Mouse (Mus musculus): ENCODE measurements around the gene Fam107b. TPM values are rescaled to one million over a fixed set of nuclear protein-coding genes. Genes with fewer than 3 reads are reported as not detected.

Gene Fam107b
- polyA plus RNA-seq, 1 experiment from 2014 or later = 56.7 TPM

- H3K9ac ChIP-seq (ENCODE audit: low read length) = no peak overlapping the region
- H3K9me3 ChIP-seq (ENCODE audit: control insufficient read depth, low read length) = no peaks in the 10 kb centered on the region
- no peak overlapping the region for H3K4me3 ChIP-seq (ENCODE audit: low read depth, low read length)
- H3K27me3 ChIP-seq (ENCODE audit: control insufficient read depth, insufficient read depth, low read length) = no peaks in the 10 kb centered on the region
- ATAC-seq (replicated peaks; ENCODE audit: low FRiP score) = no peak
- H3K4me2 ChIP-seq (ENCODE audit: low read depth, low read length, severe bottlenecking) = no peak overlapping the region
- no peaks in the 10 kb centered on the region for H3K4me1 ChIP-seq (replicated peaks; ENCODE audit: control insufficient read depth, insufficient read depth, low read length)
- 76% methylated on average over 1 of the region's 1 CpGs for WGBS
- no peaks in the 10 kb centered on the region for H3K36me3 ChIP-seq (ENCODE audit: control insufficient read depth, insufficient read depth, low read length)
- no peak for DNase-seq (ENCODE audit: low spot score)
- H3K27ac ChIP-seq (ENCODE audit: low read depth, low read length) = no peak overlapping the region
Observed at GRCm38 (mm10) chr2:3576346-3576745, 6.1 kb downstream of the Fam107b start.

GRCm38 (mm10) chr2:3577216-3577615 lies 6.9 kb downstream of the Fam107b start:
- DNase-seq (ENCODE audit: low spot score) (no peak), ATAC-seq (replicated peaks; ENCODE audit: low FRiP score) (no peak)
- no peak overlapping the region for H3K4me3 ChIP-seq (ENCODE audit: low read depth, low read length)
- no peaks in the 10 kb centered on the region for H3K9me3 ChIP-seq (ENCODE audit: control insufficient read depth, low read length)
- WGBS = 69% methylated on average over 1 of the region's 1 CpGs
- no peak overlapping the region for H3K27ac ChIP-seq (ENCODE audit: low read depth, low read length)
- no peak overlapping the region for H3K4me2 ChIP-seq (ENCODE audit: low read depth, low read length, severe bottlenecking)
- no peaks in the 10 kb centered on the region for H3K36me3 ChIP-seq (ENCODE audit: control insufficient read depth, insufficient read depth, low read length)
- H3K4me1 ChIP-seq (replicated peaks; ENCODE audit: control insufficient read depth, insufficient read depth, low read length) = no peaks in the 10 kb centered on the region
- no peak overlapping the region for H3K9ac ChIP-seq (ENCODE audit: low read length)
- H3K27me3 ChIP-seq (ENCODE audit: control insufficient read depth, insufficient read depth, low read length) = no peaks in the 10 kb centered on the region

GRCm38 (mm10) chr2:3578180-3578902 lies 8.1 kb downstream of the Fam107b start:
- DNase-seq (ENCODE audit: low spot score) (no peak), ATAC-seq (replicated peaks; ENCODE audit: low FRiP score) (no peak)
- Histone ChIP-seq H3K27me3 (ENCODE audit: control insufficient read depth, insufficient read depth, low read length) (no peaks in the 10 kb centered on the region), H3K36me3 (ENCODE audit: control insufficient read depth, insufficient read depth, low read length) (no peaks in the 10 kb centered on the region), H3K9me3 (ENCODE audit: control insufficient read depth, low read length) (no peaks in the 10 kb centered on the region), H3K4me1 (replicated peaks; ENCODE audit: control insufficient read depth, insufficient read depth, low read length) (no peaks in the 10 kb centered on the region), H3K27ac (ENCODE audit: low read depth, low read length) (no peak overlapping the region), H3K9ac (ENCODE audit: low read length) (no peak overlapping the region), H3K4me2 (ENCODE audit: low read depth, low read length, severe bottlenecking) (no peak overlapping the region), H3K4me3 (ENCODE audit: low read depth, low read length) (no peak overlapping the region)
- WGBS = 85% methylated on average over 8 of the region's 8 CpGs

GRCm38 (mm10) chr2:3579316-3579902 lies 9.1 kb downstream of the Fam107b start:
- no peak for ATAC-seq (replicated peaks; ENCODE audit: low FRiP score)
- no peaks in the 10 kb centered on the region for H3K9me3 ChIP-seq (ENCODE audit: control insufficient read depth, low read length)
- no peak overlapping the region for H3K4me2 ChIP-seq (ENCODE audit: low read depth, low read length, severe bottlenecking)
- no peak overlapping the region for H3K9ac ChIP-seq (ENCODE audit: low read length)
- H3K4me1 ChIP-seq (replicated peaks; ENCODE audit: control insufficient read depth, insufficient read depth, low read length) = no peaks in the 10 kb centered on the region
- no peaks in the 10 kb centered on the region for H3K36me3 ChIP-seq (ENCODE audit: control insufficient read depth, insufficient read depth, low read length)
- no peak for DNase-seq (ENCODE audit: low spot score)
- H3K4me3 ChIP-seq (ENCODE audit: low read depth, low read length) = no peak overlapping the region
- WGBS = 77% methylated on average over 2 of the region's 2 CpGs
- no peaks in the 10 kb centered on the region for H3K27me3 ChIP-seq (ENCODE audit: control insufficient read depth, insufficient read depth, low read length)
- no peak overlapping the region for H3K27ac ChIP-seq (ENCODE audit: low read depth, low read length)

- Histone ChIP-seq H3K27ac (ENCODE audit: low read depth, low read length) (no peak overlapping the region), H3K4me1 (replicated peaks; ENCODE audit: control insufficient read depth, insufficient read depth, low read length) (no peaks in the 10 kb centered on the region), H3K9me3 (ENCODE audit: control insufficient read depth, low read length) (no peaks in the 10 kb centered on the region), H3K27me3 (ENCODE audit: control insufficient read depth, insufficient read depth, low read length) (no peaks in the 10 kb centered on the region), H3K9ac (ENCODE audit: low read length) (no peak overlapping the region), H3K4me3 (ENCODE audit: low read depth, low read length) (no peak overlapping the region), H3K36me3 (ENCODE audit: control insufficient read depth, insufficient read depth, low read length) (no peaks in the 10 kb centered on the region), H3K4me2 (ENCODE audit: low read depth, low read length, severe bottlenecking) (no peak overlapping the region)
- DNase-seq (ENCODE audit: low spot score) (no peak), ATAC-seq (replicated peaks; ENCODE audit: low FRiP score) (no peak)
- 78% methylated on average over 2 of the region's 2 CpGs for WGBS
Observed at GRCm38 (mm10) chr2:3582830-3583229, 12.5 kb downstream of the Fam107b start.

GRCm38 (mm10) chr2:3585231-3585783 lies 15.0 kb downstream of the Fam107b start:
- no peaks in the 10 kb centered on the region for H3K4me1 ChIP-seq (replicated peaks; ENCODE audit: control insufficient read depth, insufficient read depth, low read length)
- H3K4me3 ChIP-seq (ENCODE audit: low read depth, low read length) = no peak overlapping the region
- no peaks in the 10 kb centered on the region for H3K27me3 ChIP-seq (ENCODE audit: control insufficient read depth, insufficient read depth, low read length)
- ATAC-seq (replicated peaks; ENCODE audit: low FRiP score) (no peak), DNase-seq (ENCODE audit: low spot score) (no peak)
- 83% methylated on average over 3 of the region's 3 CpGs for WGBS
- H3K4me2 ChIP-seq (ENCODE audit: low read depth, low read length, severe bottlenecking) = no peak overlapping the region
- no peaks in the 10 kb centered on the region for H3K36me3 ChIP-seq (ENCODE audit: control insufficient read depth, insufficient read depth, low read length)
- H3K9me3 ChIP-seq (ENCODE audit: control insufficient read depth, low read length) = no peaks in the 10 kb centered on the region
- H3K9ac ChIP-seq (ENCODE audit: low read length) = no peak overlapping the region
- H3K27ac ChIP-seq (ENCODE audit: low read depth, low read length) = no peak overlapping the region

GRCm38 (mm10) chr2:3590086-3590915 lies 20.0 kb downstream of the Fam107b start:
- H3K9me3 ChIP-seq (ENCODE audit: control insufficient read depth, low read length) = no peaks in the 10 kb centered on the region; the same call in 1 of the 2 replicates
- H3K4me2 ChIP-seq (ENCODE audit: low read depth, low read length, severe bottlenecking) = no peak overlapping the region
- no peak for DNase-seq (ENCODE audit: low spot score)
- no peaks in the 10 kb centered on the region for H3K27me3 ChIP-seq (ENCODE audit: control insufficient read depth, insufficient read depth, low read length)
- H3K4me3 ChIP-seq (ENCODE audit: low read depth, low read length) = no peak overlapping the region
- WGBS = 92% methylated on average over 6 of the region's 6 CpGs
- H3K9ac ChIP-seq (ENCODE audit: low read length) = no peak overlapping the region
- no peak overlapping the region for H3K27ac ChIP-seq (ENCODE audit: low read depth, low read length)
- ATAC-seq (replicated peaks; ENCODE audit: low FRiP score) = no peak
- no peaks in the 10 kb centered on the region for H3K36me3 ChIP-seq (ENCODE audit: control insufficient read depth, insufficient read depth, low read length)
- H3K4me1 ChIP-seq (replicated peaks; ENCODE audit: control insufficient read depth, insufficient read depth, low read length) = no peaks in the 10 kb centered on the region

- Histone ChIP-seq H3K4me3 (ENCODE audit: low read depth, low read length) (no peak overlapping the region), H3K4me2 (ENCODE audit: low read depth, low read length, severe bottlenecking) (no peak overlapping the region), H3K9me3 (ENCODE audit: control insufficient read depth, low read length) (no peaks in the 10 kb centered on the region; the same call in 1 of the 2 replicates), H3K27ac (ENCODE audit: low read depth, low read length) (no peak overlapping the region), H3K4me1 (replicated peaks; ENCODE audit: control insufficient read depth, insufficient read depth, low read length) (no peaks in the 10 kb centered on the region), H3K36me3 (ENCODE audit: control insufficient read depth, insufficient read depth, low read length) (no peaks in the 10 kb centered on the region), H3K9ac (ENCODE audit: low read length) (no peak overlapping the region), H3K27me3 (ENCODE audit: control insufficient read depth, insufficient read depth, low read length) (no peaks in the 10 kb centered on the region)
- no peak for ATAC-seq (replicated peaks; ENCODE audit: low FRiP score)
- WGBS = 92% methylated on average over 1 of the region's 1 CpGs
- DNase-seq (ENCODE audit: low spot score) = no peak
Observed at GRCm38 (mm10) chr2:3590916-3591197, 20.6 kb downstream of the Fam107b start.
